Mouse (Mus musculus): ENCODE results near the gene Angptl4. TPM values are rescaled to one million over a fixed set of nuclear protein-coding genes. Genes with fewer than 3 reads are reported as not detected.

Gene Angptl4
- polyA plus RNA-seq, 1 experiment from 2014 or later = 16.6 TPM

GRCm38 (mm10) chr17:33774573-33775155 lies 7.0 kb downstream of the Angptl4 start:
- DNase-seq (ENCODE audit: low spot score) (no peak), ATAC-seq (replicated peaks; ENCODE audit: low FRiP score) (no peak)
- 90% methylated on average over 8 of the region's 8 CpGs for WGBS

GRCm38 (mm10) chr17:33773871-33774572 lies 7.6 kb downstream of the Angptl4 start:
- DNase-seq (ENCODE audit: low spot score) (no peak), ATAC-seq (replicated peaks; ENCODE audit: low FRiP score) (no peak)
- Histone ChIP-seq H3K27ac (ENCODE audit: low read depth, low read length) (no peak overlapping the region), H3K4me3 (ENCODE audit: low read depth, low read length) (no peak overlapping the region), H3K4me1 (replicated peaks; ENCODE audit: control insufficient read depth, insufficient read depth, low read length) (no peaks in the 10 kb centered on the region), H3K9me3 (ENCODE audit: control insufficient read depth, low read length) (no peaks in the 10 kb centered on the region), H3K27me3 (ENCODE audit: control insufficient read depth, insufficient read depth, low read length) (no peaks in the 10 kb centered on the region), H3K36me3 (ENCODE audit: control insufficient read depth, insufficient read depth, low read length) (no peaks in the 10 kb centered on the region), H3K4me2 (ENCODE audit: low read depth, low read length, severe bottlenecking) (no peak overlapping the region), H3K9ac (ENCODE audit: low read length) (no peak overlapping the region)
- 90% methylated on average over 6 of the region's 6 CpGs for WGBS

More at GRCm38 (mm10) chr17:33774573-33775155, 7.0 kb downstream of the Angptl4 start:
- Histone ChIP-seq H3K4me1 (replicated peaks; ENCODE audit: control insufficient read depth, insufficient read depth, low read length) (no peaks in the 10 kb centered on the region), H3K4me2 (ENCODE audit: low read depth, low read length, severe bottlenecking) (no peak overlapping the region), H3K27me3 (ENCODE audit: control insufficient read depth, insufficient read depth, low read length) (no peaks in the 10 kb centered on the region), H3K36me3 (ENCODE audit: control insufficient read depth, insufficient read depth, low read length) (no peaks in the 10 kb centered on the region), H3K9ac (ENCODE audit: low read length) (no peak overlapping the region), H3K27ac (ENCODE audit: low read depth, low read length) (no peak overlapping the region), H3K4me3 (ENCODE audit: low read depth, low read length) (no peak overlapping the region), H3K9me3 (ENCODE audit: control insufficient read depth, low read length) (no peaks in the 10 kb centered on the region)

- Histone ChIP-seq H3K4me3 (ENCODE audit: low read depth, low read length) (no peak overlapping the region), H3K4me1 (replicated peaks; ENCODE audit: control insufficient read depth, insufficient read depth, low read length) (no peaks in the 10 kb centered on the region), H3K9me3 (ENCODE audit: control insufficient read depth, low read length) (no peaks in the 10 kb centered on the region), H3K36me3 (ENCODE audit: control insufficient read depth, insufficient read depth, low read length) (no peaks in the 10 kb centered on the region), H3K27me3 (ENCODE audit: control insufficient read depth, insufficient read depth, low read length) (no peaks in the 10 kb centered on the region), H3K4me2 (ENCODE audit: low read depth, low read length, severe bottlenecking) (no peak overlapping the region), H3K27ac (ENCODE audit: low read depth, low read length) (no peak overlapping the region), H3K9ac (ENCODE audit: low read length) (no peak overlapping the region)
- 84% methylated on average over 6 of the region's 6 CpGs for WGBS
- DNase-seq (ENCODE audit: low spot score) (no peak), ATAC-seq (replicated peaks; ENCODE audit: low FRiP score) (no peak)
These were observed 8.2 kb downstream of the Angptl4 start for GRCm38 (mm10) chr17:33773426-33773825.

DNA sequence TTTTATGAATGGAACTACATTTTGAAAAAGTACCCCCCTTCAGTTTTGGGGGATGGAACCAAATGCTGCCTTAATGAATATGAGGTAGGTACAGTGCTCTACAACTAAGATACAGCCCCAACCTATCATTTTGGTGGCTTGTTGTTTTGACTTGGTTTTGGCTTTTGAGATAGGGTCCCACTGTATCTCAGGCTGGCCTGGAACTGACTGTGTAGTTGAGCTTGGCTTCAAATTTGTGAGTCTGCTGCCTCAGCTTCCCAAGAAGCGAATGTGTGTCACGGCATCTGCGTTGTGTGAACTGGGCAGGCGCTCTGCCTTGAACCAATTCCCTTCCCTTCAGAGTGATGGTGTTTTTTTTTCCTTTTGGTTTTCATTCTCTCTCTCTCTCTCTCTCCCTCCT lies 10.0 kb downstream of the Angptl4 start:
- no peaks in the 10 kb centered on the region for H3K36me3 ChIP-seq (ENCODE audit: control insufficient read depth, insufficient read depth, low read length)
- no peaks in the 10 kb centered on the region for H3K9me3 ChIP-seq (ENCODE audit: control insufficient read depth, low read length)
- H3K4me3 ChIP-seq (ENCODE audit: low read depth, low read length) = no peak overlapping the region
- H3K27me3 ChIP-seq (ENCODE audit: control insufficient read depth, insufficient read depth, low read length) = no peaks in the 10 kb centered on the region
- no peak overlapping the region for H3K4me2 ChIP-seq (ENCODE audit: low read depth, low read length, severe bottlenecking)
- no peak overlapping the region for H3K27ac ChIP-seq (ENCODE audit: low read depth, low read length)
- H3K9ac ChIP-seq (ENCODE audit: low read length) = no peak overlapping the region
- WGBS = 91% methylated on average over 4 of the region's 4 CpGs
- no peak for DNase-seq (ENCODE audit: low spot score)
- H3K4me1 ChIP-seq (replicated peaks; ENCODE audit: control insufficient read depth, insufficient read depth, low read length) = no peaks in the 10 kb centered on the region
- no peak for ATAC-seq (replicated peaks; ENCODE audit: low FRiP score)

DNA sequence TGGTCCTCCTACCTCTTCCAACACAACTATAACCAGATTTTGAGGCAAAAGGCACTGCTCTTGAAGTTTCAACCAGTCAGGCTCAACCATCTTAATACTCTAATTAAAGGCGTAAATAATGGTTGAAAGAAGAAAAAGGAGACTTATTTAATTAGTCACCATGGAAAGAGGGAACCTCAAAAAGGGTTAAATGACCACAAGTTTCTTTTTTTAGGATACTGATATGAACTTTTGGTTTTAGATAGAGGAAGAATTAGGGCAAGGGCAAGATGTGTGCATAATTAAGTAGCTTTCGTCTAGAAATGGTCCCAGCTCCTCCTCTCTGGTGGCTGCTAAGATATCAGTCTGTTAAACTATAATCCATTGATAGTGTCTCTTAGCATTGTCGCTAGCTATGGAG lies 15.2 kb downstream of the Angptl4 start:
- ATAC-seq (replicated peaks; ENCODE audit: low FRiP score) (no peak), DNase-seq (ENCODE audit: low spot score) (no peak)
- Histone ChIP-seq H3K4me3 (ENCODE audit: low read depth, low read length) (no peak overlapping the region), H3K9ac (ENCODE audit: low read length) (no peak overlapping the region), H3K4me1 (replicated peaks; ENCODE audit: control insufficient read depth, insufficient read depth, low read length) (no peaks in the 10 kb centered on the region), H3K9me3 (ENCODE audit: control insufficient read depth, low read length) (no peaks in the 10 kb centered on the region), H3K27me3 (ENCODE audit: control insufficient read depth, insufficient read depth, low read length) (no peaks in the 10 kb centered on the region), H3K27ac (ENCODE audit: low read depth, low read length) (no peak overlapping the region), H3K36me3 (ENCODE audit: control insufficient read depth, insufficient read depth, low read length) (no peaks in the 10 kb centered on the region), H3K4me2 (ENCODE audit: low read depth, low read length, severe bottlenecking) (no peak overlapping the region)
- 73% methylated on average over 3 of the region's 3 CpGs for WGBS

DNA sequence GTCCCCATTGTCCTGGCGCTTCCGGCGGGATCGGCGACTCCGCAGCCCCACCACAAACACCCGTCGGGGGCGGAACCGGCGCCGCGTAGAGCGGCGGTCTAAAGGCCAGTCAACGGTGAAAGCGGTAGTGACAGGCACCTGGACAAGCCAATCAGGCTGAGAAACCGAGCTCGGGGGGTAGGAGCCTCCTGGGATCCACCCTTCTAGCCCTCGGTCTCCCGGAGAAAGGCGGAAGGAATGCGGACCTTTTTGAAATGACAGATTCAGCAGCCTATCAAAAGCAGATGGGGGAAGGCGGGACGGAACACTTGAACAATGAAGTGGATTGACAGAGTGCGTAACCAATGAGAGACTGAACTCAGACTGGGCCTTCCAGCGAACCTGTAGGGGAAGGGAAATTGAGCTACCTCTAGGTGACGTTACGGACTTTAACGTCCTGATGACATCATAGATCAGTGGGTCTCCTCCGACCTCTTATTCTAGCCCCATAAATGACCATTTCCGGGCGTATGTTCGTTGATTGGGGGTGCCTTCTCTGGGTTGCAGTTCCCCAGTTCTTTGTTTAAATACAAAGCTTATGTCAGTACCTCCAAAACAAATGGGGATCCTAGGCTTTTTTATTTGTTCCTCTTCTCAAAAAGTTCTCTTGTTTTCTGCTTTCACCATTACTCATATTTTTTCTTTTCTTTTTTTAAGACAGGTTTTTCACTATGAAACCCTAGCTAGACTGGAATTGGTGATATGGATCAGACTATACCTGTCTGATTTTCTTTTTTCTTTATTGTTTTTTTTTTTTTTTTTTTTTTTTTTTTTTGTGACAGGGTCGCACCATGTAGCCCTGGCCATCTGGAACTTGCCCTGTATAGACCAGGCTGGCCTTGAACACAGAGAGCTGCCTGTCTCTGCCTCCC lies 21.1 kb downstream of the Angptl4 start, which contains the start of gene Rab11b:
Gene Rab11b (minus strand): TSS at position 276 of the 911 bp plus-strand sequence.
- peak within 1 kb of the TSS; percentile 77 for H3K4me3 ChIP-seq (ENCODE audit: low read depth, low read length)
- H3K9me3 ChIP-seq (ENCODE audit: control insufficient read depth, low read length) = no peaks in the 10 kb centered on the region
- H3K4me2 ChIP-seq (ENCODE audit: low read depth, low read length, severe bottlenecking) = peak within 1 kb of the TSS; percentile 80
- H3K4me1 ChIP-seq (replicated peaks; ENCODE audit: control insufficient read depth, insufficient read depth, low read length) = peaks cover 10% of the 10 kb centered on the region
- peak within 1 kb of the TSS; percentile 99 for H3K9ac ChIP-seq (ENCODE audit: low read length)
- H3K36me3 ChIP-seq (ENCODE audit: control insufficient read depth, insufficient read depth, low read length) = no peaks in the 10 kb centered on the region; the same call in 1 of the 2 replicates
- WGBS = 3% methylated on average over 35 of the region's 35 CpGs
- no peaks in the 10 kb centered on the region for H3K27me3 ChIP-seq (ENCODE audit: control insufficient read depth, insufficient read depth, low read length)
- peak; percentile 99 for DNase-seq (ENCODE audit: low spot score)
- peak within 1 kb of the TSS; percentile 98 for H3K27ac ChIP-seq (ENCODE audit: low read depth, low read length)
- peak; percentile 99 for ATAC-seq (replicated peaks; ENCODE audit: low FRiP score)

DNA sequence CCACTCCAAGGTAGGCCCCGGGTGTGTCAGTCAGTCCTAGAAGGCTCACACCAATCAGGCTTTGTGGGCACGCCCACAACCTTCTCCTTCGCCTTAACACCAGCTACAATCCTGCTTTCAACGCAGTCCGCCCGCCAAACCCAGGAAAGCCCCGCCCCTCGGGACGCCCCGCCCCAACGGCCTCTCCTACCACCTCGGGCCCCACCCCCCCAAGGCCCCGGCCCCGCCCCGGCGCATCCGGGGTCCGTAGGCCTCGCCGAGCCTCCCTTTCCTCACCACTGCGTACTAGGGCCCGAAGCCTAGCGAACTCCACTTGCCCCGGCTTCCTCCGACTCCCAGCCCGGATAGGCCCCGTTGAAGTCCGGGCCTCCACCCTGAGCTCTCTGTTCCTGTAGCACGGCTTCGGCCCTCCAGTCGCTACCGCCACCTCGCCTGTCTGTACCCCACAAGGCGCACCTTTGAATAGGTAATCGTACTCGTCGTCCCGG lies 21.8 kb downstream of the Angptl4 start:
- WGBS = 2% methylated on average over 38 of the region's 38 CpGs
- no peaks in the 10 kb centered on the region; the same call in 1 of the 2 replicates for H3K36me3 ChIP-seq (ENCODE audit: control insufficient read depth, insufficient read depth, low read length)
- H3K4me3 ChIP-seq (ENCODE audit: low read depth, low read length) = peak overlapping the region; percentile 77
- no peaks in the 10 kb centered on the region for H3K27me3 ChIP-seq (ENCODE audit: control insufficient read depth, insufficient read depth, low read length)
- peak; percentile 88 for ATAC-seq (replicated peaks; ENCODE audit: low FRiP score)
- DNase-seq (ENCODE audit: low spot score) = peak; percentile 98
- no peaks in the 10 kb centered on the region for H3K9me3 ChIP-seq (ENCODE audit: control insufficient read depth, low read length)
- peak overlapping the region; percentile 99 for H3K9ac ChIP-seq (ENCODE audit: low read length)
- peak overlapping the region; percentile 80 for H3K4me2 ChIP-seq (ENCODE audit: low read depth, low read length, severe bottlenecking)
- peak overlapping the region; percentile 98 for H3K27ac ChIP-seq (ENCODE audit: low read depth, low read length)
- H3K4me1 ChIP-seq (replicated peaks; ENCODE audit: control insufficient read depth, insufficient read depth, low read length) = peaks cover 10% of the 10 kb centered on the region

GRCm38 (mm10) chr17:33757231-33757630 lies 24.4 kb downstream of the Angptl4 start:
- Histone ChIP-seq H3K9ac (ENCODE audit: low read length) (no peak overlapping the region; the same call in 1 of the 2 replicates), H3K4me2 (ENCODE audit: low read depth, low read length, severe bottlenecking) (no peak overlapping the region), H3K36me3 (ENCODE audit: control insufficient read depth, insufficient read depth, low read length) (no peaks in the 10 kb centered on the region; the same call in 1 of the 2 replicates), H3K4me3 (ENCODE audit: low read depth, low read length) (no peak overlapping the region), H3K9me3 (ENCODE audit: control insufficient read depth, low read length) (no peaks in the 10 kb centered on the region), H3K27me3 (ENCODE audit: control insufficient read depth, insufficient read depth, low read length) (no peaks in the 10 kb centered on the region), H3K4me1 (replicated peaks; ENCODE audit: control insufficient read depth, insufficient read depth, low read length) (peaks cover 10% of the 10 kb centered on the region), H3K27ac (ENCODE audit: low read depth, low read length) (no peak overlapping the region)
- ATAC-seq (replicated peaks; ENCODE audit: low FRiP score) (no peak), DNase-seq (ENCODE audit: low spot score) (no peak)
- WGBS = 80% methylated on average over 4 of the region's 4 CpGs
